Mouse (Mus musculus): ENCODE data around the gene Gm20498. TPM values are rescaled to one million over a fixed set of nuclear protein-coding genes. Genes with fewer than 3 reads are reported as not detected.
"Not testable (repeated sequence)": the region's sequence is repeated elsewhere in the genome, so short reads cannot be mapped to it uniquely, and the experiment has no call there.

Gene Gm20498
- polyA plus RNA-seq, 1 experiment from 2014 or later = 42.0 TPM

GRCm38 (mm10) chr12:81413211-81413610 is 119.5 kb downstream of the Gm20498 start:
- no peak overlapping the region for H3K4me3 ChIP-seq (ENCODE audit: low read depth, low read length)
- WGBS = 94% methylated on average over 3 of the region's 3 CpGs
- no peak for ATAC-seq

DNA sequence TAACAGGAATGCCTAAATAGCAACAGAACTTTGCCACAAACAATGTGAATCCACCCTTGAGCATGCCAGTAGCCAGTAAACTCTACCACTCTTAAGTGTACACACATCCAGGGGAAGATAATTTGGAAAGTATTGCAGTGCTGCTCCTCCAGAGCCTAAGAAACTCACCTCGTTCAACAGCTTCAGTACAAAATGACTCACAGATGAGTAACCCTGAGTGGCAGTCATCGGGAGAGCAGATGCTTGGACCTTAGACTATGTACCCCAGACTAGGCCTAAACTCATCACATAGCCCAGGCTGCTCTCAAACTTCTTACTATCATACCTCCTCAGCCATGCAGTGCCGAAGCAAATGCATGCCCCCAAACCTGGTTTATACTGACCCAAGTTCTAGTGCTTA is 123.7 kb downstream of the Gm20498 start:
- Histone ChIP-seq H3K27me3 (ENCODE audit: control insufficient read depth, insufficient read depth, low read depth, low read length) (no peaks in the 10 kb centered on the region), H3K36me3 (ENCODE audit: control insufficient read depth, insufficient read depth, low read length) (no peaks in the 10 kb centered on the region), H3K4me3 (ENCODE audit: low read depth, low read length) (no peak overlapping the region), H3K9ac (ENCODE audit: low read depth, low read length) (no peak overlapping the region), H3K9me3 (replicated peaks; ENCODE audit: control insufficient read depth, low read length, poor library complexity, severe bottlenecking) (no peaks in the 10 kb centered on the region), H3K27ac (ENCODE audit: low read length) (no peak overlapping the region), H3K4me2 (ENCODE audit: low read length) (no peak overlapping the region), H3K4me1 (ENCODE audit: control insufficient read depth, insufficient read depth, low read length) (no peaks in the 10 kb centered on the region)
- no peak for ATAC-seq
- 92% methylated on average over 3 of the region's 3 CpGs for WGBS

More at GRCm38 (mm10) chr12:81413211-81413610, 119.5 kb downstream of the Gm20498 start:
- no peaks in the 10 kb centered on the region for H3K27me3 ChIP-seq (ENCODE audit: control insufficient read depth, insufficient read depth, low read depth, low read length)
- no peaks in the 10 kb centered on the region for H3K9me3 ChIP-seq (replicated peaks; ENCODE audit: control insufficient read depth, low read length, poor library complexity, severe bottlenecking)
- H3K9ac ChIP-seq (ENCODE audit: low read depth, low read length) = no peak overlapping the region
- H3K4me2 ChIP-seq (ENCODE audit: low read length) = no peak overlapping the region
- no peak overlapping the region for H3K27ac ChIP-seq (ENCODE audit: low read length)
- no peaks in the 10 kb centered on the region for H3K36me3 ChIP-seq (ENCODE audit: control insufficient read depth, insufficient read depth, low read length)
- H3K4me1 ChIP-seq (ENCODE audit: control insufficient read depth, insufficient read depth, low read length) = no peaks in the 10 kb centered on the region

DNA sequence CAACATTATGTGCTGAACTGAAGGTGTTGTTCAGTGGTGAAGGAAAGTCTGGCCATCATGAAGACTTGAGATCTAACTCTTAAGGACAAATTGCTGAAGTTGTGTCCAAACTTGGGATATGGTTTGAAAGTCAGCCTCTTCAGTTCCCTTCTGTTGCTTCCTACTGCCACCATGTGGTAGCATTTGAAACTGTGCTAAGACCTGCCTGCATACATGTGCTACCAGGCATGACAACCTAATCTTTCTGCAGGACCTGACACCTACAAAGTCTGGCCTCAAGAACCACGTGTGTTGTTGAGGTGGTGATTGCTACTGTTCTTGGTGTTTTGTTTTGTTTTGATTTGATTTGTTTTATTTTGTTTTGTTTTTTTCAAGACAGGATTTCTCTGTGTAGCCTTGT is 130.5 kb downstream of the Gm20498 start:
- no peak overlapping the region for H3K9ac ChIP-seq (ENCODE audit: low read depth, low read length)
- no peaks in the 10 kb centered on the region for H3K4me1 ChIP-seq (ENCODE audit: control insufficient read depth, insufficient read depth, low read length)
- H3K27me3 ChIP-seq (ENCODE audit: control insufficient read depth, insufficient read depth, low read depth, low read length) = no peaks in the 10 kb centered on the region
- 14% methylated on average over 1 of the region's 1 CpGs for WGBS
- H3K36me3 ChIP-seq (ENCODE audit: control insufficient read depth, insufficient read depth, low read length) = no peaks in the 10 kb centered on the region
- H3K4me2 ChIP-seq (ENCODE audit: low read length) = no peak overlapping the region
- no peaks in the 10 kb centered on the region for H3K9me3 ChIP-seq (replicated peaks; ENCODE audit: control insufficient read depth, low read length, poor library complexity, severe bottlenecking)
- no peak overlapping the region for H3K4me3 ChIP-seq (ENCODE audit: low read depth, low read length)
- ATAC-seq = peak; percentile 54; the same call in 1 of the 2 replicates
- no peak overlapping the region for H3K27ac ChIP-seq (ENCODE audit: low read length)

- not testable (repeated sequence) for H3K27me3 ChIP-seq (ENCODE audit: control insufficient read depth, insufficient read depth, low read depth, low read length); ATAC-seq
- 61% methylated on average over 1 of the region's 1 CpGs for WGBS
Observed at GRCm38 (mm10) chr12:81379364-81379763, 153.3 kb downstream of the Gm20498 start, which contains the start of gene Gm4787. TSS of gene Gm4787 (minus strand) at chr12:81379464.

GRCm38 (mm10) chr12:81333841-81334240 is 198.9 kb downstream of the Gm20498 start:
- WGBS = 63% methylated on average over 5 of the region's 5 CpGs
- ATAC-seq = no peak
- H3K36me3 ChIP-seq (ENCODE audit: control insufficient read depth, insufficient read depth, low read length) = no peaks in the 10 kb centered on the region
- H3K27ac ChIP-seq (ENCODE audit: low read length) = peak overlapping the region; percentile 96
- peak overlapping the region; percentile 76 for H3K4me3 ChIP-seq (ENCODE audit: low read depth, low read length)
- H3K9me3 ChIP-seq (replicated peaks; ENCODE audit: control insufficient read depth, low read length, poor library complexity, severe bottlenecking) = no peaks in the 10 kb centered on the region
- no peaks in the 10 kb centered on the region; the same call in 1 of the 2 replicates for H3K27me3 ChIP-seq (ENCODE audit: control insufficient read depth, insufficient read depth, low read depth, low read length)
- peaks cover 10% of the 10 kb centered on the region for H3K4me1 ChIP-seq (ENCODE audit: control insufficient read depth, insufficient read depth, low read length)
- H3K4me2 ChIP-seq (ENCODE audit: low read length) = peak overlapping the region; percentile 83
- H3K9ac ChIP-seq (ENCODE audit: low read depth, low read length) = peak overlapping the region; percentile 94

More at GRCm38 (mm10) chr12:81379364-81379763, 153.3 kb downstream of the Gm20498 start, which contains the start of gene Gm4787:
- not testable (repeated sequence) for H3K9ac ChIP-seq (ENCODE audit: low read depth, low read length); H3K36me3 ChIP-seq (ENCODE audit: control insufficient read depth, insufficient read depth, low read length); H3K4me1 ChIP-seq (ENCODE audit: control insufficient read depth, insufficient read depth, low read length); H3K27ac ChIP-seq (ENCODE audit: low read length); H3K9me3 ChIP-seq (replicated peaks; ENCODE audit: control insufficient read depth, low read length, poor library complexity, severe bottlenecking); H3K4me3 ChIP-seq (ENCODE audit: low read depth, low read length); H3K4me2 ChIP-seq (ENCODE audit: low read length)

DNA sequence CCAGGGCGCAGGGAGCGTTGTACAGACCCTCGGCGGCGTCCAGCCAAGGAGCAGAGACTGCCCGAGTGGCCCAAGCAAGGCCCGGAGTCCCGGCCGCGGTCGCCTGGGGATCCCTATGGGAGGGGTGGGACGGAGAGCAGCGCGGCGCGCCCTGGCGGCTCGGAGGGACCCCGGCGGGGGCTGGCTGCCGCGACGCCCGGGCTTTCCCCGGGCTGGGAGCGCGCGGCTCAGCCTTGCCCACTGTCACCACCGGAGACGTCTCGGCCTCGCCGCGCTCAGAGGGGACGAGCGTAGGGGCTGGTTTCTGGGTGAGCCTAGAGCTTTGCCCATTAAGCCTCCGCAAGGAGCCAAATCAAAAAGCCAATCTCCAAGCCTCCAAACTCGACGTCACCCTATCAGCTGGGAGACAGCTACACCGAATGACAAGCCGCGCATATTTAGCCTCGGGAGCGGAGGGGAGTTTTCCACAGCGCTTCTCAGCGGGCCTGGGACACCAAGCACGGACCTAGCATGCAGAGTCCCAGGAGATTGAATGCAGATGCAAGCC is 199.8 kb downstream of the Gm20498 start, which contains the start of gene Slc8a3:
Gene Slc8a3 (minus strand): TSS at position 306 of the 547 bp plus-strand sequence.
- peak within 1 kb of the TSS; percentile 96 for H3K27ac ChIP-seq (ENCODE audit: low read length)
- peak within 1 kb of the TSS; percentile 83 for H3K4me2 ChIP-seq (ENCODE audit: low read length)
- H3K4me1 ChIP-seq (ENCODE audit: control insufficient read depth, insufficient read depth, low read length) = peaks cover 10% of the 10 kb centered on the region
- WGBS = under 1% methylated on average over 47 of the region's 47 CpGs
- peak within 1 kb of the TSS; percentile 94 for H3K9ac ChIP-seq (ENCODE audit: low read depth, low read length)
- H3K27me3 ChIP-seq (ENCODE audit: control insufficient read depth, insufficient read depth, low read depth, low read length) = no peaks in the 10 kb centered on the region; the same call in 1 of the 2 replicates
- H3K36me3 ChIP-seq (ENCODE audit: control insufficient read depth, insufficient read depth, low read length) = no peaks in the 10 kb centered on the region
- H3K4me3 ChIP-seq (ENCODE audit: low read depth, low read length) = peak within 1 kb of the TSS; percentile 76
- ATAC-seq = peak; percentile 80
- no peaks in the 10 kb centered on the region for H3K9me3 ChIP-seq (replicated peaks; ENCODE audit: control insufficient read depth, low read length, poor library complexity, severe bottlenecking)

DNA sequence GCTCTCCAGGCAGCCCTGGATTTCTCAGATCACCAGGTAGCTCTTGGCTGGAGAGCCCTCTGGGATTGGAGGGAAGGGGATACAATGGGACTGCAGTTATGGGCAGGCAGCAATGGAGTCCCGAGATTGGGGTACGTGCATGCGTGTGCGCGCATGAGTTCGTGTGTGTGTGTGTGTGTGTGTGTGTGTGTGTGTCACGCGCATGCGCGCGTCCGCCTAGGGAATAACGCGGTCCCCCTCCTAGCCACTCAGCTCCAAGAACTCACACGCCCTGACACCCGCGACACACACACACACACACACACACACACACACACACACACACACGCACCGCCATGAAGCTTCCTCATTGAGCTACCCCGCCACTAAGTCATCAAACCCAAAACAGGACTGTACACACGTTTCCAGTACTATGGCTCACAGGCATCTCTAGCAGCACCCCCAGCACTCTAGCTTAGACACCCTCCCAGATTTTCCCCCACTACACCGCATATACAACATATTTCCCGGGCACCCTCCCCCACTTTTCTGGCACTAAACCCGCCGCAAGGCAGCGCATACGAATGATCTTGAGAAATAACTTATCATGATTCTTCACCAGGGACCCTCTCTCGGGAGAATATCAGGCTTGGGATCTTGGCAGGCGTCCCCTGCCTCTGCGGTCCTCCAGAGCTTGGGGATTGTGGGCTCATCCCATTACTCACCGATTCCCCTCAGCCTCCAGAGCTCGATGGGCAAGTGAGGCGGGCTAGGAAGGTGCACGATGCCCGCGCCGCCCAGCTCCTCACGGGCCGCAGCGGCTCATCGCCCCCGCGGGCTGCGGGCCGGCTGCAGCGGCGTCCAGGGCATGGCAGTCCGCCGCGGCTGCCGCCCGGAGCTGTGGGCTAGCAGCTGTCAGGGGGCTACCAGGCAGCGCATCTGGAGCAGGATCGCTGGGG is 200.5 kb downstream of the Gm20498 start:
- H3K4me2 ChIP-seq (ENCODE audit: low read length) = peak overlapping the region; percentile 83
- peaks cover 10% of the 10 kb centered on the region for H3K4me1 ChIP-seq (ENCODE audit: control insufficient read depth, insufficient read depth, low read length)
- H3K9ac ChIP-seq (ENCODE audit: low read depth, low read length) = peak overlapping the region; percentile 94
- no peaks in the 10 kb centered on the region; the same call in 1 of the 2 replicates for H3K27me3 ChIP-seq (ENCODE audit: control insufficient read depth, insufficient read depth, low read depth, low read length)
- no peaks in the 10 kb centered on the region for H3K9me3 ChIP-seq (replicated peaks; ENCODE audit: control insufficient read depth, low read length, poor library complexity, severe bottlenecking)
- peak overlapping the region; percentile 96 for H3K27ac ChIP-seq (ENCODE audit: low read length)
- H3K36me3 ChIP-seq (ENCODE audit: control insufficient read depth, insufficient read depth, low read length) = no peaks in the 10 kb centered on the region
- peak; percentile 84 for ATAC-seq
- under 1% methylated on average over 45 of the region's 54 CpGs for WGBS
- peak overlapping the region; percentile 76 for H3K4me3 ChIP-seq (ENCODE audit: low read depth, low read length)

- H3K9ac ChIP-seq (ENCODE audit: low read depth, low read length) = peak overlapping the region; percentile 57
- 37% methylated on average over 5 of the region's 5 CpGs for WGBS
Observed at GRCm38 (mm10) chr12:81331046-81331638, 201.6 kb downstream of the Gm20498 start.

More at GRCm38 (mm10) chr12:81331046-81331638, 201.6 kb downstream of the Gm20498 start:
- peak overlapping the region; percentile 83 for H3K4me2 ChIP-seq (ENCODE audit: low read length)
- H3K9me3 ChIP-seq (replicated peaks; ENCODE audit: control insufficient read depth, low read length, poor library complexity, severe bottlenecking) = no peaks in the 10 kb centered on the region
- ATAC-seq = no peak
- H3K4me1 ChIP-seq (ENCODE audit: control insufficient read depth, insufficient read depth, low read length) = peaks cover 10% of the 10 kb centered on the region
- peak overlapping the region; percentile 76 for H3K4me3 ChIP-seq (ENCODE audit: low read depth, low read length)
- peak overlapping the region; percentile 96 for H3K27ac ChIP-seq (ENCODE audit: low read length)
- H3K27me3 ChIP-seq (ENCODE audit: control insufficient read depth, insufficient read depth, low read depth, low read length) = no peaks in the 10 kb centered on the region; the same call in 1 of the 2 replicates
- H3K36me3 ChIP-seq (ENCODE audit: control insufficient read depth, insufficient read depth, low read length) = no peaks in the 10 kb centered on the region
